Mouse (Mus musculus) midbrain, embryonic 12.5 days (tissue): ENCODE data around the gene Myt1l. TPM values are rescaled to one million over a fixed set of nuclear protein-coding genes. Genes with fewer than 3 reads are reported as not detected.
A peak's percentile ranks its signal among the peaks of the same experiment; 100 is the strongest.

Experiments
- ATAC-seq: fragments of 200-750 bp; cut with Nextera tagmentation; 2 replicates; pipeline ENCODE4 v1.8.0; 2017; ENCODE audit warnings: low read depth, moderate TSS enrichment, moderate library complexity; ENCODE audit not compliant: low FRiP score
- H3K27ac ChIP-seq: fragments of 300-500 bp; sonication (generic); replicated peaks from 2 replicates; pipeline ENCODE4 v1.5.1; 2016; ENCODE audit warnings: mild to moderate bottlenecking
- H3K27me3 ChIP-seq: fragments of 300-500 bp; sonication (generic); 2 replicates; pipeline ENCODE4 v1.6.1; 2016; ENCODE audit warnings: mild to moderate bottlenecking
- H3K36me3 ChIP-seq: fragments of 300-500 bp; sonication (generic); 2 replicates; pipeline ENCODE4 v1.6.1; 2016
- H3K4me1 ChIP-seq: fragments of 300-500 bp; sonication (generic); 2 replicates; pipeline ENCODE4 v1.6.1; 2016
- H3K4me2 ChIP-seq: fragments of 300-500 bp; sonication (generic); replicated peaks from 2 replicates; pipeline ENCODE4 v1.6.1; 2016; ENCODE audit warnings: mild to moderate bottlenecking, moderate library complexity
- H3K4me3 ChIP-seq: fragments of 300-500 bp; sonication (generic); 2 replicates; pipeline ENCODE4 v1.5.1; 2016; ENCODE audit warnings: mild to moderate bottlenecking
- H3K9ac ChIP-seq: fragments of 300-500 bp; sonication (generic); replicated peaks from 2 replicates; pipeline ENCODE4 v1.6.1; 2016; ENCODE audit warnings: mild to moderate bottlenecking, moderate library complexity
- H3K9me3 ChIP-seq: fragments of 300-500 bp; sonication (generic); 2 replicates; pipeline ENCODE4 v1.6.1; 2016; ENCODE audit warnings: mild to moderate bottlenecking
- WGBS: fragments of 180-500 bp; shearing (Covaris S2); methylation state at CpG from one replicate; pipeline ENCODE4 v1.1.7; 2016; 5-methylcytosine and 5-hydroxymethylcytosine counted together
- polyA plus RNA-seq: library from polyadenylated mRNA; unstranded; fragments of >200 nt; fragmentation: Nextera tagmentation; extraction: Ambion mirVana; gene quantifications from 2 replicates; pipeline ENCODE4 v1.2.1, GENCODE M21; 2016

Myt1l gene
- polyA plus RNA-seq, 1 experiment from 2014 or later = 53.0 TPM

GRCm38 (mm10) chr12:29937308-29937707 is 409.1 kb downstream of the Myt1l start, which contains the start of gene Pxdn:
TSS of gene Pxdn (plus strand) at chr12:29937608.
- H3K27ac ChIP-seq = peak within 1 kb of the TSS; percentile 80
- H3K4me2 ChIP-seq = peak within 1 kb of the TSS; percentile 73
- peaks cover 5% of the 10 kb centered on the region; the same call in 1 of the 2 replicates for H3K27me3 ChIP-seq
- peak within 1 kb of the TSS; percentile 94 for H3K9ac ChIP-seq
- peaks cover 35% of the 10 kb centered on the region for H3K4me1 ChIP-seq
- H3K36me3 ChIP-seq = peaks cover 8% of the 10 kb centered on the region
- no peak for ATAC-seq
- no peaks in the 10 kb centered on the region for H3K9me3 ChIP-seq
- H3K4me3 ChIP-seq = peak within 1 kb of the TSS; percentile 91
- 29% methylated on average over 8 of the region's 8 CpGs for WGBS

- H3K4me3 ChIP-seq = peak overlapping the region; percentile 91
- H3K4me1 ChIP-seq = peaks cover 35% of the 10 kb centered on the region
- H3K27me3 ChIP-seq = peaks cover 5% of the 10 kb centered on the region; the same call in 1 of the 2 replicates
- H3K9me3 ChIP-seq = no peaks in the 10 kb centered on the region
- peaks cover 8% of the 10 kb centered on the region for H3K36me3 ChIP-seq
- WGBS = under 1% methylated on average over 44 of the region's 49 CpGs
- peak overlapping the region; percentile 94 for H3K9ac ChIP-seq
- H3K27ac ChIP-seq = peak overlapping the region; percentile 80
- peak overlapping the region; percentile 73 for H3K4me2 ChIP-seq
- peak; percentile 89 for ATAC-seq
These were observed 409.7 kb downstream of the Myt1l start for GRCm38 (mm10) chr12:29937851-29938375.

- peak; percentile 86 for ATAC-seq
- under 1% methylated on average over 32 of the region's 40 CpGs for WGBS
- Histone ChIP-seq H3K9ac (peak overlapping the region; percentile 94), H3K9me3 (no peaks in the 10 kb centered on the region), H3K36me3 (peaks cover 8% of the 10 kb centered on the region), H3K4me3 (peak overlapping the region; percentile 91), H3K4me1 (peaks cover 35% of the 10 kb centered on the region), H3K27ac (peak overlapping the region; percentile 80), H3K4me2 (peak overlapping the region; percentile 73), H3K27me3 (peaks cover 5% of the 10 kb centered on the region; the same call in 1 of the 2 replicates)
These were observed 410.3 kb downstream of the Myt1l start for GRCm38 (mm10) chr12:29938376-29939041.

GRCm38 (mm10) chr12:29939261-29939671 is 411.1 kb downstream of the Myt1l start:
- Histone ChIP-seq H3K36me3 (peaks cover 8% of the 10 kb centered on the region), H3K9ac (peak overlapping the region; percentile 94), H3K9me3 (no peaks in the 10 kb centered on the region), H3K4me2 (peak overlapping the region; percentile 73), H3K4me3 (peak overlapping the region; percentile 91), H3K4me1 (peaks cover 39% of the 10 kb centered on the region), H3K27ac (peak overlapping the region; percentile 80; the same call in 1 of the 2 replicates), H3K27me3 (peaks cover 5% of the 10 kb centered on the region; the same call in 1 of the 2 replicates)
- no peak for ATAC-seq
- 7% methylated on average over 8 of the region's 8 CpGs for WGBS

GRCm38 (mm10) chr12:29942435-29942834 is 414.3 kb downstream of the Myt1l start:
- peaks cover 8% of the 10 kb centered on the region for H3K36me3 ChIP-seq
- H3K4me1 ChIP-seq = peaks cover 37% of the 10 kb centered on the region
- no peaks in the 10 kb centered on the region for H3K27me3 ChIP-seq
- ATAC-seq = no peak
- no peaks in the 10 kb centered on the region for H3K9me3 ChIP-seq
- no peak overlapping the region for H3K4me3 ChIP-seq
- 97% methylated on average over 2 of the region's 2 CpGs for WGBS
- H3K4me2 ChIP-seq = no peak overlapping the region
- H3K27ac ChIP-seq = no peak overlapping the region
- H3K9ac ChIP-seq = no peak overlapping the region

- Histone ChIP-seq H3K9me3 (no peaks in the 10 kb centered on the region), H3K27me3 (no peaks in the 10 kb centered on the region), H3K36me3 (peaks cover 14% of the 10 kb centered on the region), H3K4me3 (no peak overlapping the region), H3K27ac (no peak overlapping the region), H3K4me1 (peaks cover 27% of the 10 kb centered on the region), H3K4me2 (no peak overlapping the region), H3K9ac (no peak overlapping the region)
- no peak for ATAC-seq
- WGBS = 90% methylated on average over 3 of the region's 3 CpGs
These were observed 416.5 kb downstream of the Myt1l start for GRCm38 (mm10) chr12:29944650-29945049.

GRCm38 (mm10) chr12:29945182-29945743 is 417.1 kb downstream of the Myt1l start:
- Histone ChIP-seq H3K9ac (no peak overlapping the region), H3K9me3 (no peaks in the 10 kb centered on the region), H3K4me2 (no peak overlapping the region), H3K27ac (no peak overlapping the region), H3K36me3 (peaks cover 14% of the 10 kb centered on the region), H3K27me3 (no peaks in the 10 kb centered on the region), H3K4me3 (no peak overlapping the region), H3K4me1 (peaks cover 21% of the 10 kb centered on the region)
- WGBS = 91% methylated on average over 6 of the region's 6 CpGs
- no peak for ATAC-seq

GRCm38 (mm10) chr12:29951043-29951442 is 422.9 kb downstream of the Myt1l start:
- ATAC-seq = no peak
- H3K4me2 ChIP-seq = no peak overlapping the region
- no peaks in the 10 kb centered on the region for H3K9me3 ChIP-seq
- peaks cover 39% of the 10 kb centered on the region for H3K4me1 ChIP-seq
- H3K36me3 ChIP-seq = 0 out of 2 replicates have a peak, but pooled peaks cover 6% of the 10 kb centered on the region
- H3K4me3 ChIP-seq = no peak overlapping the region
- no peak overlapping the region for H3K27ac ChIP-seq
- H3K27me3 ChIP-seq = no peaks in the 10 kb centered on the region
- 54% methylated on average over 6 of the region's 6 CpGs for WGBS
- no peak overlapping the region for H3K9ac ChIP-seq

- no peaks in the 10 kb centered on the region for H3K9me3 ChIP-seq
- H3K4me3 ChIP-seq = no peak overlapping the region
- H3K36me3 ChIP-seq = 0 out of 2 replicates have a peak, but pooled peaks cover 6% of the 10 kb centered on the region
- WGBS = 89% methylated on average over 5 of the region's 5 CpGs
- peaks cover 39% of the 10 kb centered on the region for H3K4me1 ChIP-seq
- no peak overlapping the region for H3K4me2 ChIP-seq
- H3K9ac ChIP-seq = no peak overlapping the region
- no peak overlapping the region for H3K27ac ChIP-seq
- H3K27me3 ChIP-seq = no peaks in the 10 kb centered on the region
- ATAC-seq = no peak
These were observed 423.3 kb downstream of the Myt1l start for GRCm38 (mm10) chr12:29951485-29951884.

GRCm38 (mm10) chr12:29952102-29952501 is 423.9 kb downstream of the Myt1l start:
- no peak overlapping the region for H3K9ac ChIP-seq
- no peaks in the 10 kb centered on the region for H3K9me3 ChIP-seq
- no peak overlapping the region for H3K4me2 ChIP-seq
- H3K27me3 ChIP-seq = no peaks in the 10 kb centered on the region
- peaks cover 42% of the 10 kb centered on the region for H3K4me1 ChIP-seq
- H3K4me3 ChIP-seq = no peak overlapping the region
- H3K36me3 ChIP-seq = peaks cover 10% of the 10 kb centered on the region
- WGBS = 88% methylated on average over 6 of the region's 6 CpGs
- ATAC-seq = no peak
- no peak overlapping the region for H3K27ac ChIP-seq

GRCm38 (mm10) chr12:29953999-29954398 is 425.8 kb downstream of the Myt1l start:
- H3K27ac ChIP-seq = peak overlapping the region; percentile 36
- H3K9ac ChIP-seq = no peak overlapping the region
- H3K4me1 ChIP-seq = peaks cover 45% of the 10 kb centered on the region
- no peaks in the 10 kb centered on the region for H3K27me3 ChIP-seq
- peaks cover 10% of the 10 kb centered on the region for H3K36me3 ChIP-seq
- H3K9me3 ChIP-seq = no peaks in the 10 kb centered on the region
- no peak overlapping the region for H3K4me2 ChIP-seq
- WGBS = 66% methylated on average over 11 of the region's 11 CpGs
- no peak; the same call in 1 of the 2 replicates for ATAC-seq
- no peak overlapping the region for H3K4me3 ChIP-seq

- 67% methylated on average over 3 of the region's 3 CpGs for WGBS
- Histone ChIP-seq H3K9ac (no peak overlapping the region), H3K27me3 (no peaks in the 10 kb centered on the region), H3K9me3 (no peaks in the 10 kb centered on the region), H3K36me3 (peaks cover 5% of the 10 kb centered on the region), H3K27ac (peak overlapping the region; percentile 36), H3K4me2 (no peak overlapping the region), H3K4me1 (peaks cover 45% of the 10 kb centered on the region), H3K4me3 (no peak overlapping the region)
- no peak for ATAC-seq
These were observed 426.3 kb downstream of the Myt1l start for GRCm38 (mm10) chr12:29954464-29954863.
